Mouse (Mus musculus): ENCODE data around the gene Dgkd. TPM values are rescaled to one million over a fixed set of nuclear protein-coding genes. Genes with fewer than 3 reads are reported as not detected.

Gene Dgkd
- polyA plus RNA-seq, 1 experiment from 2014 or later = 58.2 TPM

- 50% methylated on average over 2 of the region's 2 CpGs for WGBS
- no peak for ATAC-seq (ENCODE audit: low read depth)
These were observed 6.1 kb upstream of the Dgkd start for GRCm38 (mm10) chr1:87846801-87847474.

GRCm38 (mm10) chr1:87847475-87848168 is 5.5 kb upstream of the Dgkd start:
- no peaks in the 10 kb centered on the region for H3K9me3 ChIP-seq (ENCODE audit: control insufficient read depth, low read length)
- no peak overlapping the region for H3K9ac ChIP-seq (replicated peaks; ENCODE audit: low read depth, low read length)
- no peaks in the 10 kb centered on the region for H3K36me3 ChIP-seq (ENCODE audit: control insufficient read depth, insufficient read depth, low read length)
- ATAC-seq (ENCODE audit: low read depth) = no peak
- no peak overlapping the region for H3K4me2 ChIP-seq (ENCODE audit: low read depth, low read length)
- no peaks in the 10 kb centered on the region for H3K27me3 ChIP-seq (ENCODE audit: control insufficient read depth, insufficient read depth, low read length)
- H3K4me3 ChIP-seq (ENCODE audit: low read depth, low read length) = no peak overlapping the region
- no peak overlapping the region for H3K27ac ChIP-seq (ENCODE audit: low read depth, low read length)
- WGBS = 68% methylated on average over 4 of the region's 4 CpGs
- H3K4me1 ChIP-seq (ENCODE audit: control insufficient read depth, insufficient read depth, low read length) = no peaks in the 10 kb centered on the region; the same call in 1 of the 2 replicates

More at GRCm38 (mm10) chr1:87846801-87847474, 6.1 kb upstream of the Dgkd start:
- Histone ChIP-seq H3K9me3 (ENCODE audit: control insufficient read depth, low read length) (no peaks in the 10 kb centered on the region), H3K4me3 (ENCODE audit: low read depth, low read length) (no peak overlapping the region), H3K4me2 (ENCODE audit: low read depth, low read length) (no peak overlapping the region), H3K36me3 (ENCODE audit: control insufficient read depth, insufficient read depth, low read length) (no peaks in the 10 kb centered on the region), H3K27me3 (ENCODE audit: control insufficient read depth, insufficient read depth, low read length) (no peaks in the 10 kb centered on the region), H3K4me1 (ENCODE audit: control insufficient read depth, insufficient read depth, low read length) (no peaks in the 10 kb centered on the region; the same call in 1 of the 2 replicates), H3K27ac (ENCODE audit: low read depth, low read length) (no peak overlapping the region), H3K9ac (replicated peaks; ENCODE audit: low read depth, low read length) (no peak overlapping the region)

- Histone ChIP-seq H3K9ac (replicated peaks; ENCODE audit: low read depth, low read length) (no peak overlapping the region), H3K27ac (ENCODE audit: low read depth, low read length) (no peak overlapping the region), H3K9me3 (ENCODE audit: control insufficient read depth, low read length) (no peaks in the 10 kb centered on the region), H3K27me3 (ENCODE audit: control insufficient read depth, insufficient read depth, low read length) (no peaks in the 10 kb centered on the region), H3K4me1 (ENCODE audit: control insufficient read depth, insufficient read depth, low read length) (no peaks in the 10 kb centered on the region; the same call in 1 of the 2 replicates), H3K4me3 (ENCODE audit: low read depth, low read length) (no peak overlapping the region), H3K36me3 (ENCODE audit: control insufficient read depth, insufficient read depth, low read length) (no peaks in the 10 kb centered on the region), H3K4me2 (ENCODE audit: low read depth, low read length) (no peak overlapping the region)
- WGBS = 41% methylated on average over 11 of the region's 11 CpGs
- no peak for ATAC-seq (ENCODE audit: low read depth)
These were observed 4.7 kb upstream of the Dgkd start for GRCm38 (mm10) chr1:87848237-87848996.

- no peak for ATAC-seq (ENCODE audit: low read depth)
- H3K4me1 ChIP-seq (ENCODE audit: control insufficient read depth, insufficient read depth, low read length) = peaks cover 4% of the 10 kb centered on the region
- WGBS = 73% methylated on average over 5 of the region's 5 CpGs
- H3K27ac ChIP-seq (ENCODE audit: low read depth, low read length) = no peak overlapping the region
- no peak overlapping the region for H3K4me3 ChIP-seq (ENCODE audit: low read depth, low read length)
- H3K9ac ChIP-seq (replicated peaks; ENCODE audit: low read depth, low read length) = no peak overlapping the region
- no peak overlapping the region for H3K4me2 ChIP-seq (ENCODE audit: low read depth, low read length)
- no peaks in the 10 kb centered on the region for H3K27me3 ChIP-seq (ENCODE audit: control insufficient read depth, insufficient read depth, low read length)
- H3K9me3 ChIP-seq (ENCODE audit: control insufficient read depth, low read length) = no peaks in the 10 kb centered on the region
- no peaks in the 10 kb centered on the region for H3K36me3 ChIP-seq (ENCODE audit: control insufficient read depth, insufficient read depth, low read length)
These were observed 3.8 kb upstream of the Dgkd start for GRCm38 (mm10) chr1:87849278-87849677.

GRCm38 (mm10) chr1:87851344-87851743 is 1.7 kb upstream of the Dgkd start:
- no peaks in the 10 kb centered on the region for H3K27me3 ChIP-seq (ENCODE audit: control insufficient read depth, insufficient read depth, low read length)
- H3K9ac ChIP-seq (replicated peaks; ENCODE audit: low read depth, low read length) = no peak overlapping the region
- no peaks in the 10 kb centered on the region for H3K36me3 ChIP-seq (ENCODE audit: control insufficient read depth, insufficient read depth, low read length)
- 92% methylated on average over 3 of the region's 3 CpGs for WGBS
- ATAC-seq (ENCODE audit: low read depth) = no peak
- no peak overlapping the region for H3K4me3 ChIP-seq (ENCODE audit: low read depth, low read length)
- no peak overlapping the region for H3K4me2 ChIP-seq (ENCODE audit: low read depth, low read length)
- peaks cover 12% of the 10 kb centered on the region for H3K4me1 ChIP-seq (ENCODE audit: control insufficient read depth, insufficient read depth, low read length)
- H3K9me3 ChIP-seq (ENCODE audit: control insufficient read depth, low read length) = no peaks in the 10 kb centered on the region
- no peak overlapping the region for H3K27ac ChIP-seq (ENCODE audit: low read depth, low read length)

- Histone ChIP-seq H3K4me3 (ENCODE audit: low read depth, low read length) (peak overlapping the region; percentile 95; the same call in 1 of the 2 replicates), H3K27ac (ENCODE audit: low read depth, low read length) (no peak overlapping the region), H3K9ac (replicated peaks; ENCODE audit: low read depth, low read length) (peak overlapping the region; percentile 89; the same call in 1 of the 2 replicates), H3K27me3 (ENCODE audit: control insufficient read depth, insufficient read depth, low read length) (no peaks in the 10 kb centered on the region), H3K4me1 (ENCODE audit: control insufficient read depth, insufficient read depth, low read length) (peaks cover 12% of the 10 kb centered on the region), H3K4me2 (ENCODE audit: low read depth, low read length) (peak overlapping the region; percentile 88), H3K9me3 (ENCODE audit: control insufficient read depth, low read length) (no peaks in the 10 kb centered on the region), H3K36me3 (ENCODE audit: control insufficient read depth, insufficient read depth, low read length) (no peaks in the 10 kb centered on the region)
- WGBS = 62% methylated on average over 5 of the region's 5 CpGs
- no peak for ATAC-seq (ENCODE audit: low read depth)
These were observed 851 bp upstream of the Dgkd start for GRCm38 (mm10) chr1:87852081-87852790.

GRCm38 (mm10) chr1:87853601-87854361 is 694 bp downstream of the Dgkd start:
- H3K27ac ChIP-seq (ENCODE audit: low read depth, low read length) = peak overlapping the region; percentile 78
- H3K4me1 ChIP-seq (ENCODE audit: control insufficient read depth, insufficient read depth, low read length) = peaks cover 12% of the 10 kb centered on the region
- peak; percentile 52 for ATAC-seq (ENCODE audit: low read depth)
- no peaks in the 10 kb centered on the region for H3K27me3 ChIP-seq (ENCODE audit: control insufficient read depth, insufficient read depth, low read length)
- peak overlapping the region; percentile 88 for H3K4me2 ChIP-seq (ENCODE audit: low read depth, low read length)
- peak overlapping the region; percentile 95 for H3K4me3 ChIP-seq (ENCODE audit: low read depth, low read length)
- no peaks in the 10 kb centered on the region for H3K36me3 ChIP-seq (ENCODE audit: control insufficient read depth, insufficient read depth, low read length)
- H3K9ac ChIP-seq (replicated peaks; ENCODE audit: low read depth, low read length) = peak overlapping the region; percentile 89
- WGBS = under 1% methylated on average over 40 of the region's 48 CpGs
- no peaks in the 10 kb centered on the region for H3K9me3 ChIP-seq (ENCODE audit: control insufficient read depth, low read length)

- Histone ChIP-seq H3K4me2 (ENCODE audit: low read depth, low read length) (peak overlapping the region; percentile 88), H3K27me3 (ENCODE audit: control insufficient read depth, insufficient read depth, low read length) (no peaks in the 10 kb centered on the region), H3K9me3 (ENCODE audit: control insufficient read depth, low read length) (no peaks in the 10 kb centered on the region), H3K9ac (replicated peaks; ENCODE audit: low read depth, low read length) (peak overlapping the region; percentile 89; the same call in 1 of the 2 replicates), H3K27ac (ENCODE audit: low read depth, low read length) (no peak overlapping the region), H3K4me3 (ENCODE audit: low read depth, low read length) (peak overlapping the region; percentile 95), H3K4me1 (ENCODE audit: control insufficient read depth, insufficient read depth, low read length) (peaks cover 12% of the 10 kb centered on the region), H3K36me3 (ENCODE audit: control insufficient read depth, insufficient read depth, low read length) (no peaks in the 10 kb centered on the region)
- ATAC-seq (ENCODE audit: low read depth) = no peak
- 9% methylated on average over 6 of the region's 6 CpGs for WGBS
These were observed 1.3 kb downstream of the Dgkd start for GRCm38 (mm10) chr1:87854411-87854810.

Measured in neural tube, embryonic 14.5 days (tissue).